Mouse (Mus musculus) skeletal muscle tissue, postnatal 0 days (tissue): Measurements from ENCODE around the gene Gsdma3. TPM values are rescaled to one million over a fixed set of nuclear protein-coding genes. Genes with fewer than 3 reads are reported as not detected.

Source experiments
- polyA plus RNA-seq: library from polyadenylated mRNA; unstranded; fragments of >200 nt; fragmentation: Nextera tagmentation; extraction: Ambion mirVana; gene quantifications from 2 replicates; pipeline ENCODE4 v1.2.1, GENCODE M21; 2015

The Gsdma3 gene
- polyA plus RNA-seq, result not detected in 2 replicates

GRCm38 (mm10) chr11:98625611-98626410, at the start of gene Gsdma3, which contains the start of gene Gm12355:
Gene Gsdma3 (plus strand): TSS chr11:98626360.
Gene Gm12355 (minus strand): TSS chr11:98625661.

GRCm38 (mm10) chr11:98586892-98587563, 39.1 kb upstream of the Gsdma3 start, which contains the start of gene Ormdl3:
Gene Ormdl3 (minus strand): TSS chr11:98587368.

GRCm38 (mm10) chr11:98597991-98598390, 28.2 kb upstream of the Gsdma3 start, which contains the start of gene Lrrc3c:
Gene Lrrc3c (plus strand): TSS chr11:98598291.

GRCm38 (mm10) chr11:98646459-98646858, 20.3 kb downstream of the Gsdma3 start, which contains the start of gene Gsdma2:
Gene Gsdma2 (plus strand): TSS chr11:98646759.

GRCm38 (mm10) chr11:98664091-98664490, 37.9 kb downstream of the Gsdma3 start, which contains the start of gene Gsdma:
Gene Gsdma (plus strand): TSS chr11:98664351.

GRCm38 (mm10) chr11:98681786-98682745, 55.9 kb downstream of the Gsdma3 start, which contains the start of gene Psmd3:
Gene Psmd3 (plus strand): TSS chr11:98682554.

Other genes starting within 250 kb of the Gsdma3 start
- 604 and 677 TPM in 2 replicates for gene Tcap, start 242.5 kb upstream of the Gsdma3 start, polyA plus RNA-seq
- gene Pnmt, start 239.9 kb upstream of the Gsdma3 start, polyA plus RNA-seq, result 0.18 and 0.28 TPM in 2 replicates
- gene Pgap3, start 225.9 kb upstream of the Gsdma3 start, polyA plus RNA-seq, result 4.1 and 4.3 TPM in 2 replicates
- 13.4 and 15.9 TPM in 2 replicates for gene Erbb2, start 213.9 kb upstream of the Gsdma3 start, polyA plus RNA-seq
- 46.4 and 58.6 TPM in 2 replicates for gene Mien1, start 187.4 kb upstream of the Gsdma3 start, polyA plus RNA-seq
- 0.27 TPM in 1 of 2 replicates, not detected in the other for gene Grb7, start 180.0 kb upstream of the Gsdma3 start, polyA plus RNA-seq
- gene Ikzf3, start 80.3 kb upstream of the Gsdma3 start, polyA plus RNA-seq, result 0.13 and 0.28 TPM in 2 replicates
- 0.21 and 0.23 TPM in 2 replicates for gene Zpbp2, start 75.3 kb upstream of the Gsdma3 start, polyA plus RNA-seq
- 34.8 and 60.2 TPM in 2 replicates for gene Ormdl3, start 39.0 kb upstream of the Gsdma3 start, polyA plus RNA-seq
- not detected in 2 replicates for gene Lrrc3c, start 28.1 kb upstream of the Gsdma3 start, polyA plus RNA-seq
- gene Gm12355, start 699 bp upstream of the Gsdma3 start, polyA plus RNA-seq, result 0.40 TPM in 1 of 2 replicates, not detected in the other
- gene Gsdma2, start 20.4 kb downstream of the Gsdma3 start, polyA plus RNA-seq, result not detected in 2 replicates
- gene Gsdma, start 38.0 kb downstream of the Gsdma3 start, polyA plus RNA-seq, result 1.4 TPM in 1 of 2 replicates, not detected in the other
- gene Psmd3, start 56.2 kb downstream of the Gsdma3 start, polyA plus RNA-seq, result 148 and 160 TPM in 2 replicates
- not detected in 2 replicates for gene Csf3, start 74.9 kb downstream of the Gsdma3 start, polyA plus RNA-seq
- gene Med24, start 103.1 kb downstream of the Gsdma3 start, polyA plus RNA-seq, result 23.4 and 23.6 TPM in 2 replicates
- gene Thra, start 114.3 kb downstream of the Gsdma3 start, polyA plus RNA-seq, result 39.8 and 45.3 TPM in 2 replicates
- gene Nr1d1, start 149.0 kb downstream of the Gsdma3 start, polyA plus RNA-seq, result 12.0 and 12.5 TPM in 2 replicates
- 15.3 TPM in 2 replicates for gene Msl1, start 169.2 kb downstream of the Gsdma3 start, polyA plus RNA-seq
- gene Casc3, start 178.5 kb downstream of the Gsdma3 start, polyA plus RNA-seq, result 14.2 and 15.4 TPM in 2 replicates
- gene Rapgefl1, start 210.4 kb downstream of the Gsdma3 start, polyA plus RNA-seq, result 1.3 and 1.8 TPM in 2 replicates
- 1.0 and 1.4 TPM in 2 replicates for gene Wipf2, start 237.3 kb downstream of the Gsdma3 start, polyA plus RNA-seq